Mouse (Mus musculus): ENCODE measurements around the gene Alpl.

DNA sequence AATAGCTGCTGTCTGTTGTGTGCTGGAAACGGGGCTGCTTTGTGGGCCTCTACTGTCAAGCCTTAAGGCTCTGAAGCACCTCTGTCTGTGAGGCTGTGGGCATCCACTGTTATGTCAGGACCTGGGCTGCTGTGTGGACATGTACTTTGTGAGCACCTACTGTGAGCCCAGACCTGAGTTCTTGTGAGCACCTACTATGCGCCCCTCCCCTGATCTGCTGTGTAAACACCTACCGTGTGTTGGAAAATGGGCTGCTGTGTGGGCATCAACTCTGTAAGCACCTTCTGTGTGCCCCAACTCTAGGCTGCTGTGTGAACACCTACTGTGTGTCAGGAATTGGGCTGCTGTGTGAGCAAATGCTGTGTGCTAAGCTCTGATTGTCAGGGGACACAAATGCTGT is 74.0 kb downstream of the Alpl start:
- TF ChIP-seq CTCF (IDR thresholded peaks at IDR 0.05; ENCODE audit: low read depth, low read length) (no peak), POLR2A (IDR thresholded peaks at IDR 0.05; ENCODE audit: extremely low read depth, insufficient read depth, low read length) (no peak)
